Mouse (Mus musculus) limb, embryonic 11.5 days (tissue): ENCODE results near the gene Ankrd55. TPM values are rescaled to one million over a fixed set of nuclear protein-coding genes. Genes with fewer than 3 reads are reported as not detected.

Experiments
- ATAC-seq: fragments of 200-750 bp; cut with Nextera tagmentation; 2 replicates; pipeline ENCODE4 v1.8.0; 2017; ENCODE audit warnings: low read depth; ENCODE audit not compliant: insufficient number of reproducible peaks, low FRiP score, low TSS enrichment
- DNase-seq: peaks from one replicate; pipeline ENCODE4 v3.0.0-alpha.2; 2015; ENCODE audit warnings: low spot score
- H3K27ac ChIP-seq: fragments of 300-500 bp; sonication (generic); replicated peaks from 2 replicates; pipeline ENCODE4 v1.5.1; 2014; ENCODE audit warnings: low read depth, mild to moderate bottlenecking, low read length
- H3K27me3 ChIP-seq: fragments of 300-500 bp; sonication (generic); 2 replicates; pipeline ENCODE4 v1.6.1; 2014; ENCODE audit warnings: mild to moderate bottlenecking, low read length, mixed read lengths; ENCODE audit not compliant: control insufficient read depth, insufficient read depth
- H3K36me3 ChIP-seq: fragments of 300-500 bp; sonication (generic); 2 replicates; pipeline ENCODE4 v1.6.1; 2014; ENCODE audit warnings: mild to moderate bottlenecking, low read length, moderate library complexity, mixed read lengths; ENCODE audit not compliant: control insufficient read depth, insufficient read depth
- H3K4me1 ChIP-seq: fragments of 300-500 bp; sonication (generic); 2 replicates; pipeline ENCODE4 v1.6.1; 2014; ENCODE audit warnings: low read length, mixed read lengths; ENCODE audit not compliant: control insufficient read depth, insufficient read depth
- H3K4me2 ChIP-seq: fragments of 300-500 bp; sonication (generic); 2 replicates; pipeline ENCODE4 v1.6.1; 2014; ENCODE audit warnings: low read depth, mild to moderate bottlenecking, moderate library complexity; ENCODE audit not compliant: severe bottlenecking
- H3K4me3 ChIP-seq: fragments of 300-500 bp; sonication (generic); 2 replicates; pipeline ENCODE4 v1.5.1; 2014; ENCODE audit warnings: low read depth, low read length
- H3K9ac ChIP-seq: fragments of 300-500 bp; sonication (generic); 2 replicates; pipeline ENCODE4 v1.6.1; 2014; ENCODE audit warnings: mild to moderate bottlenecking, low read length
- H3K9me3 ChIP-seq: fragments of 300-500 bp; sonication (generic); 2 replicates; pipeline ENCODE4 v1.6.1; 2016; ENCODE audit warnings: low read length; ENCODE audit not compliant: control insufficient read depth
- WGBS: fragments of 180-500 bp; shearing (Covaris S2); extraction: QIAGEN DNeasy Blood & Tissue Kit; methylation state at CpG from one replicate; pipeline ENCODE4 v1.1.7; 2014; 5-methylcytosine and 5-hydroxymethylcytosine counted together
- polyA plus RNA-seq: library from polyadenylated mRNA; unstranded; fragments of >200 nt; fragmentation: Nextera tagmentation; extraction: Ambion mirVana; gene quantifications from 2 replicates; pipeline ENCODE4 v1.2.1, GENCODE M21; 2014

Ankrd55 gene
- polyA plus RNA-seq, 1 experiment from 2014 or later = 0.20 TPM

GRCm38 (mm10) chr13:112255862-112256261, 32.4 kb upstream of the Ankrd55 start:
- H3K27ac ChIP-seq = no peak overlapping the region
- no peak overlapping the region for H3K9ac ChIP-seq
- WGBS = 65% methylated on average over 5 of the region's 5 CpGs
- no peak overlapping the region for H3K4me2 ChIP-seq
- H3K9me3 ChIP-seq = no peaks in the 10 kb centered on the region
- no peak for ATAC-seq
- H3K4me3 ChIP-seq = no peak overlapping the region
- H3K4me1 ChIP-seq = no peaks in the 10 kb centered on the region
- no peaks in the 10 kb centered on the region for H3K36me3 ChIP-seq
- DNase-seq = no peak
- no peaks in the 10 kb centered on the region for H3K27me3 ChIP-seq

DNA sequence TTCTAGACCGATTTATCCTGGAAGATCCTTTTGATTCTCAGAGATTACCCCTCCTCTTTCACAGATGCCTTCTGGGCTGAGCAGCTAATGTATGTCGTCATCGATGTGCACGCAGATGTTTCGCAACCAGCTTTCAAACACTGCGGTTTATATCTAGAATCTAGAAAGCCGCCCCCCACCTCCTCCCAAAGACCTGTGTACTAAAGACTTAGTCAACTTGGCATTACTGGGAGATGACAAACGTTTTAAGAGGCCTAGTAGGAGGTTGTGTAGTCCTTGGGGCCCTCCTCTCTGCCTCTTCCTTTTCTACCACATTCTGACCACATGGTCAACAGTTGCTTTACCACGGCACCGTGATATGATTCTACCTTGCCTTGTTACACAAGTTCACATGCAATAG, 29.8 kb upstream of the Ankrd55 start:
- Histone ChIP-seq H3K9ac (no peak overlapping the region), H3K4me2 (no peak overlapping the region), H3K9me3 (no peaks in the 10 kb centered on the region), H3K27me3 (no peaks in the 10 kb centered on the region), H3K36me3 (no peaks in the 10 kb centered on the region), H3K4me3 (no peak overlapping the region), H3K4me1 (no peaks in the 10 kb centered on the region), H3K27ac (no peak overlapping the region)
- ATAC-seq = no peak
- 92% methylated on average over 10 of the region's 10 CpGs for WGBS
- no peak for DNase-seq

GRCm38 (mm10) chr13:112259398-112259797, 28.9 kb upstream of the Ankrd55 start:
- no peaks in the 10 kb centered on the region for H3K4me1 ChIP-seq
- no peaks in the 10 kb centered on the region for H3K27me3 ChIP-seq
- H3K9ac ChIP-seq = no peak overlapping the region
- no peak for ATAC-seq
- H3K9me3 ChIP-seq = no peaks in the 10 kb centered on the region
- 55% methylated on average over 2 of the region's 2 CpGs for WGBS
- no peak overlapping the region for H3K4me3 ChIP-seq
- peak; percentile 76 for DNase-seq
- no peak overlapping the region for H3K4me2 ChIP-seq
- no peak overlapping the region for H3K27ac ChIP-seq
- no peaks in the 10 kb centered on the region for H3K36me3 ChIP-seq

- H3K27ac ChIP-seq = no peak overlapping the region
- H3K9me3 ChIP-seq = no peaks in the 10 kb centered on the region
- no peak overlapping the region for H3K9ac ChIP-seq
- DNase-seq (peak; percentile 43), ATAC-seq (no peak)
- no peak overlapping the region for H3K4me2 ChIP-seq
- 21% methylated on average over 4 of the region's 4 CpGs for WGBS
- H3K4me3 ChIP-seq = no peak overlapping the region
- no peaks in the 10 kb centered on the region for H3K36me3 ChIP-seq
- H3K4me1 ChIP-seq = no peaks in the 10 kb centered on the region
- H3K27me3 ChIP-seq = no peaks in the 10 kb centered on the region
Observed at GRCm38 (mm10) chr13:112264666-112265065, 23.6 kb upstream of the Ankrd55 start.

GRCm38 (mm10) chr13:112271901-112272537, 16.2 kb upstream of the Ankrd55 start:
- Histone ChIP-seq H3K9me3 (no peaks in the 10 kb centered on the region), H3K27me3 (no peaks in the 10 kb centered on the region), H3K4me1 (no peaks in the 10 kb centered on the region), H3K9ac (no peak overlapping the region), H3K4me2 (no peak overlapping the region), H3K27ac (no peak overlapping the region), H3K4me3 (no peak overlapping the region), H3K36me3 (no peaks in the 10 kb centered on the region)
- peak; percentile 42 for DNase-seq
- no peak for ATAC-seq
- WGBS = 21% methylated on average over 5 of the region's 5 CpGs

- ATAC-seq (no peak), DNase-seq (no peak)
- Histone ChIP-seq H3K9ac (no peak overlapping the region), H3K27me3 (no peaks in the 10 kb centered on the region), H3K4me2 (no peak overlapping the region), H3K27ac (no peak overlapping the region), H3K4me1 (no peaks in the 10 kb centered on the region), H3K36me3 (no peaks in the 10 kb centered on the region), H3K9me3 (no peaks in the 10 kb centered on the region), H3K4me3 (no peak overlapping the region)
- WGBS = 83% methylated on average over 3 of the region's 3 CpGs
Observed at GRCm38 (mm10) chr13:112274636-112275035, 13.6 kb upstream of the Ankrd55 start.

DNA sequence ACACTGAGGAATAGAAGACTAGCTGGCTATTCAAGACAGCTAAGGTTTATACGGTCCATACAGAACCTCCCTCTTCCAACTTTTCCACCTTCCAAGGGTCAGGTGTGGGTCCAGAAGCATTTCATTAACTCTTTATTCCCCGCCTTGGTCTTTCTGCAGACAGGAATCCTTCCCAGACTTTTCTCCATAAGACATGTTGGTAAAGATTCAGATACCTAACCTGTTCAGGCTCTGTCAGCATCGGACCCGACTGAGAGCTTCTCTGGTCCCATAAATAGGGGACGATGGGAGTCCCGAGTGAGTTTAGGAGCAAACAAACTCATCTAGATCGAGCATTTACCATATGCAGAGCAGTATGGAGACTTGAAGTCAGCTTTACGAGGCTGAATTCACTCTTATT, 12.3 kb upstream of the Ankrd55 start:
- DNase-seq (no peak), ATAC-seq (no peak)
- H3K27me3 ChIP-seq = no peaks in the 10 kb centered on the region
- H3K4me3 ChIP-seq = no peak overlapping the region
- no peaks in the 10 kb centered on the region for H3K9me3 ChIP-seq
- no peak overlapping the region for H3K4me2 ChIP-seq
- 85% methylated on average over 8 of the region's 8 CpGs for WGBS
- no peak overlapping the region for H3K27ac ChIP-seq
- no peaks in the 10 kb centered on the region for H3K4me1 ChIP-seq
- no peak overlapping the region for H3K9ac ChIP-seq
- H3K36me3 ChIP-seq = no peaks in the 10 kb centered on the region

- Histone ChIP-seq H3K4me3 (no peak overlapping the region), H3K27ac (no peak overlapping the region), H3K9ac (no peak overlapping the region), H3K27me3 (no peaks in the 10 kb centered on the region), H3K4me2 (no peak overlapping the region), H3K36me3 (no peaks in the 10 kb centered on the region), H3K9me3 (no peaks in the 10 kb centered on the region), H3K4me1 (no peaks in the 10 kb centered on the region)
- ATAC-seq (no peak), DNase-seq (no peak)
- WGBS = 58% methylated on average over 5 of the region's 5 CpGs
Observed at GRCm38 (mm10) chr13:112277544-112277943, 10.7 kb upstream of the Ankrd55 start.

GRCm38 (mm10) chr13:112278251-112278650, 10.0 kb upstream of the Ankrd55 start:
- no peak overlapping the region for H3K4me3 ChIP-seq
- H3K27me3 ChIP-seq = no peaks in the 10 kb centered on the region
- no peak overlapping the region for H3K4me2 ChIP-seq
- ATAC-seq (no peak), DNase-seq (no peak)
- no peak overlapping the region for H3K27ac ChIP-seq
- H3K4me1 ChIP-seq = no peaks in the 10 kb centered on the region
- H3K36me3 ChIP-seq = no peaks in the 10 kb centered on the region
- no peak overlapping the region for H3K9ac ChIP-seq
- no peaks in the 10 kb centered on the region for H3K9me3 ChIP-seq
- WGBS = 41% methylated on average over 7 of the region's 7 CpGs
